Mouse (Mus musculus) ES-Bruce4 (cell line): ENCODE data around the gene Aars. TPM values are rescaled to one million over a fixed set of nuclear protein-coding genes. Genes with fewer than 3 reads are reported as not detected.

Experiments used
- H3K27ac ChIP-seq: 2 replicates; pipeline ENCODE4 v1.5.1; 2012; ENCODE audit warnings: low read length, inconsistent platforms; ENCODE audit not compliant: insufficient read depth
- H3K27me3 ChIP-seq: 2 replicates; pipeline ENCODE4 v1.6.1; 2012; ENCODE audit warnings: mild to moderate bottlenecking, low read length, inconsistent platforms; ENCODE audit not compliant: control insufficient read depth, poor library complexity, insufficient read depth, severe bottlenecking
- H3K36me3 ChIP-seq: 2 replicates; pipeline ENCODE4 v1.6.1; 2012; ENCODE audit warnings: inconsistent platforms, mild to moderate bottlenecking, low read length, moderate library complexity; ENCODE audit not compliant: control insufficient read depth, poor library complexity, insufficient read depth, severe bottlenecking
- H3K4me1 ChIP-seq: one replicate; pipeline ENCODE4 v1.8.1; 2011; ENCODE audit warnings: low read length; ENCODE audit not compliant: control insufficient read depth, insufficient read depth
- H3K4me3 ChIP-seq: 2 replicates; pipeline ENCODE4 v1.5.1; 2011; ENCODE audit warnings: low read depth, mild to moderate bottlenecking, low read length
- H3K9ac ChIP-seq: 2 replicates; pipeline ENCODE4 v1.6.1; 2012; ENCODE audit warnings: low read depth, mild to moderate bottlenecking, inconsistent platforms; ENCODE audit not compliant: poor library complexity, severe bottlenecking
- H3K9me3 ChIP-seq: replicated peaks from 2 replicates; pipeline ENCODE4 v1.6.1; 2012; ENCODE audit warnings: mild to moderate bottlenecking, low read length, inconsistent platforms; ENCODE audit not compliant: control insufficient read depth, poor library complexity, insufficient read depth, severe bottlenecking
- CTCF ChIP-seq: IDR thresholded peaks from one replicate; pipeline ENCODE4 v1.8.1; 2011; ENCODE audit warnings: low read depth, low read length
- EP300 ChIP-seq: IDR thresholded peaks from 2 replicates; pipeline ENCODE4 v1.6.1; 2011; ENCODE audit warnings: low read depth, low read length; ENCODE audit not compliant: insufficient read depth
- POLR2A ChIP-seq: IDR thresholded peaks from one replicate; pipeline ENCODE4 v1.8.1; 2011; ENCODE audit warnings: low read length; ENCODE audit not compliant: insufficient read depth
- polyA plus RNA-seq: library from polyadenylated mRNA; stranded (reverse); fragments of >200 nt; gene quantifications from 2 replicates; pipeline ENCODE4 v1.2.4, GENCODE M21; 2011; ENCODE audit warnings: low read depth; ENCODE audit not compliant: missing spikeins, insufficient read depth, insufficient read length

Aars gene
- polyA plus RNA-seq, 1 experiment = 146 TPM

DNA sequence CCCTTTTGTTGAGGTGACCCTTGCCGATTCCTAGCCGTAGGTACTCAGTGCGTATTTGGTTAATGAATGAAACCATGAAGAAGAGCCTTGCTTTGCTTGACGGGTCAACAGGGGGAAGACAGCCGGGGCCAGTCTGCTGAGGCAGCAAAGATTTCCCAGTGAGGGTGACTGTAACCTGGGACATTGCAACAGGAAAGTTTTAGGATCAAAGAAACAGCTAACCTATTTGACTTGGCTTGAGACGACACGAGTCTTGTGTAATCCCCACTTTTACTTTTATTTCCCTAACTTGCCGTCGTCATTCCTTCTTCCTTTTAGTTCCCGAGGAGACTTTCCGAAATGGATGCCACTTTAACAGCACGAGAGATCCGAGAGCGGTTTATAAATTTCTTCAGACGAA is 3.6 kb downstream of the Aars start:
- TF ChIP-seq EP300 = no peak
- no peak for TF ChIP-seq CTCF
- no peak for TF ChIP-seq POLR2A
- H3K9ac ChIP-seq = no peak overlapping the region
- H3K36me3 ChIP-seq = peaks cover 62% of the 10 kb centered on the region
- H3K9me3 ChIP-seq = no peaks in the 10 kb centered on the region
- no peak overlapping the region for H3K27ac ChIP-seq
- no peak overlapping the region for H3K4me3 ChIP-seq
- H3K27me3 ChIP-seq = no peaks in the 10 kb centered on the region
- no peaks in the 10 kb centered on the region for H3K4me1 ChIP-seq

DNA sequence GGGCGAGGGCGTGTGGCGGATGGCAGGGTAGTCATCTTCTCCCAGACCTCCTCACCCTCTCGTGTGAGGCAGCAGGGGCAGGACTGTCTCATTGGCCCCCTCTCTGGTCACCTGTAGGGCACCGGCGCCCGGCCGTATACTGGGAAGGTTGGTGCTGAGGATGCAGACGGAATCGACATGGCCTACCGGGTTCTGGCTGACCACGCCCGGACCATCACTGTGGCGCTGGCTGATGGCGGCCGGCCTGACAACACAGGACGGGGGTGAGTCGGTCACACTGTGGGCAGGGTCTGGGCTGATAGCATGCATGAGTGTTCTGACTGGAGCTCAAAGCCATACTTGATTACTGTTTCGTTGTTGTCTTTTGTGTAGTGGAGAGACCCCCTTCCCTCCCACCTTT is 9.6 kb downstream of the Aars start:
- peaks cover 97% of the 10 kb centered on the region for H3K36me3 ChIP-seq
- no peaks in the 10 kb centered on the region for H3K9me3 ChIP-seq
- no peak overlapping the region for H3K27ac ChIP-seq
- TF ChIP-seq CTCF (no peak), POLR2A (no peak), EP300 (no peak)
- no peaks in the 10 kb centered on the region for H3K4me1 ChIP-seq
- H3K27me3 ChIP-seq = no peaks in the 10 kb centered on the region
- no peak overlapping the region for H3K9ac ChIP-seq
- no peak overlapping the region for H3K4me3 ChIP-seq

DNA sequence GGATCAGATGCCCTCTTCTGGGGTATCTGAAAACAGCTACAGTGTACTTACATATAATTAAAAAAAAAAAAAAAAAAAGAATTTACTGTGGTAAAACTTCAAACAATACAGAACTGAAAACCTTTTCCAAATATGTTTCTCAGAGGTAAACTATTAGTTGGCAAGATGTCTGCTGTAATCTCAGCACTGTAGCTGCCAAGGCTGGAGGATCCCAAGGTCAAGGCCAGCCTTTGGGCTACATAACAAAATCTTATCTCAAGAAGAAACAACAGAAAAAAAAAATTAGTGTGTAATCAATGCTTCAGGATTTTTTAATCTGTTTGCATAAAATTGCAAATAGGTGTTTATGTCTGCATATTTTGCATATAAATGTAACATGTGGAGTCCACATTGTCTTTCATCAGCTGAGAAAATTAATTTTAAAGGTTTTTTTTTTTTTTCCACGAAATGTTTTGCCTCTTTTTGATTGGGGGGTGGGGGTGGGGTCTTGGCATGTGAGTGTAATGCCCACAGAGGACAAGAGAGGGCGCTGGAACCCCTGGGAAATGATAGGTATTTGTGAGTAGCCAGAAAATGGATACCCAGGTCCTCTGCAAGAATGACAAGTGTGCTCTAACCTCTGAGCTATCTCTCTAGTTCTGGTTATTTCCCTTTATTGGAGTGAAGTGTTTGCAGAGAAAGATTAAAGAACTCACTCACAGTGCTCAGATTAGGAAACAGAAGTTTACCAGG is 11.2 kb downstream of the Aars start:
- Histone ChIP-seq H3K9me3 (no peaks in the 10 kb centered on the region), H3K27ac (no peak overlapping the region), H3K4me3 (no peak overlapping the region), H3K27me3 (no peaks in the 10 kb centered on the region), H3K9ac (no peak overlapping the region), H3K36me3 (peaks cover 98% of the 10 kb centered on the region), H3K4me1 (no peaks in the 10 kb centered on the region)
- no peak for TF ChIP-seq EP300
- TF ChIP-seq CTCF = peak; percentile 13

DNA sequence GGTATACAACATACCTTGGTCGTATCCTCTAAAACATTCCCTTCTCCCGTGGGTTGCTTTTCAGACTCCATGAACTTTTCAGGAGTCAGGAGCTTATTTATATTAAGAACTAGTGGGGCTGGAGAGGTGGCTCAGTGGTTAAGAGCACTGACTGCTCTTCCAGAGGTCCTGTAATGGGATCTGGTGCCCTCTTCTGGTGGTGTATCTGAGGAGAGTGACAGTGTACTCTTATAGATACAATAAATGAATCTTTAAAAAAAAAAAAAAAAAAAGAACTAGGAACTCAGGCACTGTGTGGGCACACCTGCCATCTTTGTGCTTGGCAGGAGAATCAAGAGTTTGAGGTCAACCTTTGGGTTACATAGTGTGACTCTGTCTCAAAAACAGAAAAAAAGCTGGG is 15.8 kb downstream of the Aars start:
- no peak for TF ChIP-seq POLR2A
- TF ChIP-seq EP300 = no peak
- no peak for TF ChIP-seq CTCF

DNA sequence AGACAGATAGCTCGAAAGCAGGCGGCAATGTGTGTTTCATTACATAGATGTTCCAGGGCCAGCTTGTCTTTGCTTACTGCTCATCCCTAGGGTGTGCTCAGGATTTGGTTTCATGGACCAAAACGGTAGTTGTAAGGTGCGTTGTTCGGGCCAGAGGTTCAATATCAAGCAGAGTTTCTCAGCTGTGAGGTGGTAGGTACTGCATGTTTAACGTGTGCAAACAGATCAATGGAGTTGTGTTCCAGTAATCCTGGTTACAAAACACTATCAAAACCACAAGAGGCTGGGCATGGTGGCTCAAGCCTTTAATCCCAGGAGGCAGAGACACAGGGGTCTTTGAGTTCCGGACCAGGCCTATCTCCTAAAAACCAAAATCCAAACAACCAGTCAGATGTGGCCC is 16.2 kb downstream of the Aars start:
- no peak overlapping the region for H3K27ac ChIP-seq
- H3K27me3 ChIP-seq = no peaks in the 10 kb centered on the region
- H3K36me3 ChIP-seq = peaks cover 100% of the 10 kb centered on the region
- H3K4me1 ChIP-seq = no peaks in the 10 kb centered on the region
- H3K9me3 ChIP-seq = no peaks in the 10 kb centered on the region
- H3K9ac ChIP-seq = no peak overlapping the region
- no peak overlapping the region for H3K4me3 ChIP-seq
- TF ChIP-seq POLR2A (no peak), CTCF (no peak), EP300 (no peak)

More for the DNA sequence above, 15.8 kb downstream of the Aars start:
- Histone ChIP-seq H3K4me1 (no peaks in the 10 kb centered on the region), H3K4me3 (no peak overlapping the region), H3K27ac (no peak overlapping the region), H3K36me3 (peaks cover 99% of the 10 kb centered on the region), H3K9ac (no peak overlapping the region), H3K27me3 (no peaks in the 10 kb centered on the region), H3K9me3 (no peaks in the 10 kb centered on the region)

DNA sequence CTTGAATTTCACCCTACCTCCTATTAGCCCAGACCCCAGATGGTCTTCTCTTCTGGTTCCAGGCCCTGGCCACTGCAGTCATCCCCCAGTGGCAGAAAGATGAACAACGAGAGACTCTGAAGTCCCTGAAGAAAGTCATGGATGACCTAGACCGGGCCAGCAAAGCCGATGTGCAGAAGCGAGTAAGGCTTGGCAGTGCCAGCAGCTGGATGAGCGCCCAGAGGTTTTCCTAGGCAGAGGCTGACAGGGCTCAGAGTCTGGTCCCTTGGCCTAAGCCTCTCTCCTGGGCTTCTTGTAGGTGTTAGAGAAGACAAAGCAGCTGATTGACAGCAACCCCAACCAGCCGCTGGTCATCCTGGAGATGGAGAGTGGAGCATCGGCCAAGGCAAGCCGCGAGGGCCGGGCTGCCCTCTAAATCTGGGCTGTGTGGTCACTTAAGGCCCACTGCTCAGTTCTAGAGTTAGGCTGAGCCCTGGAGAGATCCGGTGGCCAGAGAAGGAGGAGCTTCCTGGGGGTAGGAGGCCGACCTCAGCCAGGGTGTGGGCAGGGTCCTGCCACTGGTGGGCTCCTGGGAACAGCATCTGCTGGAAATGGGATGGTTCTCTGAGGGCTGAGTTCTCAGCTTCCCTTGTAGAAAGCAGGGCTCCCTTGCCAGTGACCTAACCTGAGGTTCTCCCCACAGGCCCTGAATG is 21.0 kb downstream of the Aars start:
- Histone ChIP-seq H3K4me3 (no peak overlapping the region), H3K4me1 (peaks cover 3% of the 10 kb centered on the region), H3K36me3 (peaks cover 77% of the 10 kb centered on the region), H3K9me3 (no peaks in the 10 kb centered on the region), H3K27ac (peak overlapping the region; percentile 93), H3K9ac (no peak overlapping the region), H3K27me3 (no peaks in the 10 kb centered on the region)
- TF ChIP-seq CTCF (no peak), POLR2A (no peak), EP300 (no peak)
